Mouse (Mus musculus): Measurements from ENCODE around the gene Gpx5.
A peak's percentile ranks its signal among the peaks of the same experiment; 100 is the strongest.
"Not testable (repeated sequence)": the region's sequence is repeated elsewhere in the genome, so short reads cannot be mapped to it uniquely, and the experiment has no call there.

Gpx5 gene

GRCm38 (mm10) chr13:21265736-21266135 lies 26.8 kb downstream of the Gpx5 start:
- no peak for DNase-seq (ENCODE audit: low read depth, low spot score)

- DNase-seq (ENCODE audit: low read depth, low spot score) = peak; percentile 86
Observed at GRCm38 (mm10) chr13:21264366-21264765, 28.2 kb downstream of the Gpx5 start.

- DNase-seq (ENCODE audit: low read depth, low spot score) = no peak
Observed at GRCm38 (mm10) chr13:21263910-21264309, 28.6 kb downstream of the Gpx5 start.

- no peak for DNase-seq (ENCODE audit: low read depth, low spot score)
Observed at GRCm38 (mm10) chr13:21262787-21263461, 29.6 kb downstream of the Gpx5 start.

- no peak for DNase-seq (ENCODE audit: low read depth, low spot score)
Observed at GRCm38 (mm10) chr13:21260289-21260688, 32.2 kb downstream of the Gpx5 start.

GRCm38 (mm10) chr13:21259677-21260113 lies 32.8 kb downstream of the Gpx5 start:
- peak; percentile 91 for DNase-seq (ENCODE audit: low read depth, low spot score)

GRCm38 (mm10) chr13:21259171-21259631 lies 33.3 kb downstream of the Gpx5 start:
- peak; percentile 34 for DNase-seq (ENCODE audit: low read depth, low spot score)

GRCm38 (mm10) chr13:21258524-21258923 lies 34.0 kb downstream of the Gpx5 start:
- no peak for DNase-seq (ENCODE audit: low read depth, low spot score)

- DNase-seq (ENCODE audit: low read depth, low spot score) = peak; percentile 80
Observed at GRCm38 (mm10) chr13:21253986-21254385, 38.5 kb downstream of the Gpx5 start.

- peak; percentile 26 for DNase-seq (ENCODE audit: low read depth, low spot score)
Observed at GRCm38 (mm10) chr13:21253569-21253968, 39.0 kb downstream of the Gpx5 start.

GRCm38 (mm10) chr13:21253040-21253439 lies 39.5 kb downstream of the Gpx5 start:
- DNase-seq (ENCODE audit: low read depth, low spot score) = peak; percentile 19

GRCm38 (mm10) chr13:21250074-21250681 lies 42.4 kb downstream of the Gpx5 start:
- no peak for DNase-seq (ENCODE audit: low read depth, low spot score)

- peak; percentile 63 for DNase-seq (ENCODE audit: low read depth, low spot score)
Observed at GRCm38 (mm10) chr13:21249022-21249421, 43.5 kb downstream of the Gpx5 start.

GRCm38 (mm10) chr13:21246276-21246675 lies 46.3 kb downstream of the Gpx5 start:
- DNase-seq (ENCODE audit: low read depth, low spot score) = no peak

- not testable (repeated sequence) for DNase-seq (ENCODE audit: low read depth, low spot score)
Observed at GRCm38 (mm10) chr13:21244967-21245366, 47.6 kb downstream of the Gpx5 start.

- no peak for DNase-seq (ENCODE audit: low read depth, low spot score)
Observed at GRCm38 (mm10) chr13:21244089-21244488, 48.4 kb downstream of the Gpx5 start.

- no peak for DNase-seq (ENCODE audit: low read depth, low spot score)
Observed at GRCm38 (mm10) chr13:21243196-21243595, 49.3 kb downstream of the Gpx5 start.

GRCm38 (mm10) chr13:21242408-21243125 lies 50.0 kb downstream of the Gpx5 start:
- DNase-seq (ENCODE audit: low read depth, low spot score) = peak; percentile 64

- peak; percentile 76 for DNase-seq (ENCODE audit: low read depth, low spot score)
Observed at GRCm38 (mm10) chr13:21240788-21241187, 51.7 kb downstream of the Gpx5 start.

- DNase-seq (ENCODE audit: low read depth, low spot score) = no peak
Observed at GRCm38 (mm10) chr13:21237161-21237560, 55.4 kb downstream of the Gpx5 start.

- DNase-seq (ENCODE audit: low read depth, low spot score) = no peak
Observed at GRCm38 (mm10) chr13:21236714-21237113, 55.8 kb downstream of the Gpx5 start.
